Mouse (Mus musculus) lung, postnatal 0 days (tissue): ENCODE measurements around the gene U2surp. TPM values are rescaled to one million over a fixed set of nuclear protein-coding genes. Genes with fewer than 3 reads are reported as not detected.
A peak's percentile ranks its signal among the peaks of the same experiment; 100 is the strongest.

Experiments used
- ATAC-seq: fragments of 200-750 bp; cut with Nextera tagmentation; 2 replicates; pipeline ENCODE4 v1.8.0; 2017; ENCODE audit warnings: moderate library complexity
- DNase-seq: peaks from one replicate; pipeline ENCODE4 v3.0.0-alpha.2; 2016; ENCODE audit warnings: low spot score
- H3K27ac ChIP-seq: fragments of 300-500 bp; sonication (generic); 2 replicates; pipeline ENCODE4 v1.5.1; 2014; ENCODE audit warnings: antibody characterized with exemption, mild to moderate bottlenecking, low read length, mixed read lengths
- H3K27me3 ChIP-seq: fragments of 300-500 bp; sonication (generic); replicated peaks from 2 replicates; pipeline ENCODE4 v1.6.1; 2014; ENCODE audit warnings: low read length, mixed read lengths; ENCODE audit not compliant: insufficient read depth
- H3K36me3 ChIP-seq: fragments of 300-500 bp; sonication (generic); 2 replicates; pipeline ENCODE4 v1.6.1; 2014; ENCODE audit warnings: low read length, mixed read lengths; ENCODE audit not compliant: insufficient read depth
- H3K4me1 ChIP-seq: fragments of 300-500 bp; sonication (generic); 2 replicates; pipeline ENCODE4 v1.6.1; 2014; ENCODE audit warnings: antibody characterized with exemption, low read depth, low read length, mixed read lengths; ENCODE audit not compliant: insufficient read depth
- H3K4me2 ChIP-seq: fragments of 300-500 bp; sonication (generic); replicated peaks from 2 replicates; pipeline ENCODE4 v1.6.1; 2014; ENCODE audit warnings: low read depth, mild to moderate bottlenecking, low read length, moderate library complexity, mixed read lengths
- H3K4me3 ChIP-seq: fragments of 300-500 bp; sonication (generic); 2 replicates; pipeline ENCODE4 v1.5.1; 2014; ENCODE audit warnings: low read depth, low read length
- H3K9ac ChIP-seq: fragments of 300-500 bp; sonication (generic); replicated peaks from 2 replicates; pipeline ENCODE4 v1.6.1; 2014; ENCODE audit warnings: low read depth, mild to moderate bottlenecking
- H3K9me3 ChIP-seq: fragments of 300-500 bp; sonication (generic); 2 replicates; pipeline ENCODE4 v1.6.1; 2016; ENCODE audit warnings: low read length, mixed read lengths
- CTCF ChIP-seq: IDR thresholded peaks from 2 replicates; pipeline ENCODE4 v1.5.1; 2016; ENCODE audit warnings: antibody characterized with exemption, mild to moderate bottlenecking
- EP300 ChIP-seq: IDR thresholded peaks from 2 replicates; pipeline ENCODE4 v1.6.1; 2016; ENCODE audit warnings: antibody characterized with exemption, mild to moderate bottlenecking, control low read depth
- WGBS: fragments of 180-500 bp; shearing (Covaris S2); extraction: QIAGEN DNeasy Blood & Tissue Kit; methylation state at CpG from one replicate; pipeline ENCODE4 v1.1.7; 2014; 5-methylcytosine and 5-hydroxymethylcytosine counted together
- polyA plus RNA-seq: library from polyadenylated mRNA; unstranded; fragments of >200 nt; fragmentation: Nextera tagmentation; extraction: Ambion mirVana; gene quantifications from 2 replicates; pipeline ENCODE4 v1.2.1, GENCODE M21; 2015

The U2surp gene
- 73.2 and 84.4 TPM in 2 replicates for polyA plus RNA-seq

GRCm38 (mm10) chr9:95511472-95512330, at the start of gene U2surp:
Gene U2surp (minus strand): TSS chr9:95511996.
- Histone ChIP-seq H3K9ac (peak within 1 kb of the TSS; percentile 93), H3K4me1 (peaks cover 7% of the 10 kb centered on the region; the same call in 1 of the 2 replicates), H3K4me2 (peak within 1 kb of the TSS; percentile 85), H3K36me3 (no peaks in the 10 kb centered on the region), H3K4me3 (peak within 1 kb of the TSS; percentile 99), H3K27ac (peak within 1 kb of the TSS; percentile 92), H3K9me3 (no peaks in the 10 kb centered on the region), H3K27me3 (no peaks in the 10 kb centered on the region)
- WGBS, result under 1% methylated on average over 74 of the region's 74 CpGs
- TF ChIP-seq CTCF (no peak), EP300 (no peak)
- ATAC-seq, result peak; percentile 97
- peak; percentile 98 for DNase-seq

- no peak for TF ChIP-seq EP300
- TF ChIP-seq CTCF, result no peak
- no peak for DNase-seq
- Histone ChIP-seq H3K9ac (no peak overlapping the region), H3K27ac (no peak overlapping the region), H3K4me1 (no peaks in the 10 kb centered on the region; the same call in 1 of the 2 replicates), H3K36me3 (no peaks in the 10 kb centered on the region), H3K4me3 (peak overlapping the region; percentile 57), H3K27me3 (peaks cover 37% of the 10 kb centered on the region), H3K4me2 (peak overlapping the region; percentile 98), H3K9me3 (no peaks in the 10 kb centered on the region)
- 11% methylated on average over 71 of the region's 78 CpGs for WGBS
- ATAC-seq, result peak; percentile 17; the same call in 1 of the 2 replicates
These were observed 48.3 kb upstream of the U2surp start for GRCm38 (mm10) chr9:95559936-95560735.

- WGBS, result 2% methylated on average over 21 of the region's 118 CpGs
- Histone ChIP-seq H3K36me3 (no peaks in the 10 kb centered on the region), H3K9ac (no peak within 1 kb of the TSS), H3K4me2 (peak within 1 kb of the TSS; percentile 98), H3K9me3 (no peaks in the 10 kb centered on the region), H3K4me3 (peak within 1 kb of the TSS; percentile 57), H3K27ac (no peak within 1 kb of the TSS), H3K27me3 (peaks cover 37% of the 10 kb centered on the region), H3K4me1 (no peaks in the 10 kb centered on the region; the same call in 1 of the 2 replicates)
- DNase-seq, result no peak
- peak; percentile 35 for ATAC-seq
- TF ChIP-seq CTCF, result no peak
- TF ChIP-seq EP300, result no peak
These were observed 47.5 kb upstream of the U2surp start, which contains the start of gene Paqr9 for GRCm38 (mm10) chr9:95559059-95559935. Gene Paqr9 (plus strand): TSS chr9:95559657.

GRCm38 (mm10) chr9:95558726-95559058, 46.9 kb upstream of the U2surp start:
- ATAC-seq (no peak), DNase-seq (no peak)
- Histone ChIP-seq H3K4me3 (peak overlapping the region; percentile 57; the same call in 1 of the 2 replicates), H3K27ac (no peak overlapping the region), H3K9me3 (no peaks in the 10 kb centered on the region), H3K4me1 (no peaks in the 10 kb centered on the region; the same call in 1 of the 2 replicates), H3K36me3 (no peaks in the 10 kb centered on the region), H3K4me2 (peak overlapping the region; percentile 98; the same call in 1 of the 2 replicates), H3K27me3 (peaks cover 37% of the 10 kb centered on the region), H3K9ac (no peak overlapping the region)
- TF ChIP-seq CTCF (no peak), EP300 (no peak)
- 10% methylated on average over 11 of the region's 11 CpGs for WGBS

GRCm38 (mm10) chr9:95557722-95558121, 45.9 kb upstream of the U2surp start:
- H3K36me3 ChIP-seq, result no peaks in the 10 kb centered on the region
- TF ChIP-seq EP300 (no peak), CTCF (no peak)
- no peak overlapping the region for H3K4me3 ChIP-seq
- H3K4me2 ChIP-seq, result no peak overlapping the region
- H3K27ac ChIP-seq, result no peak overlapping the region
- 43% methylated on average over 6 of the region's 6 CpGs for WGBS
- H3K9me3 ChIP-seq, result no peaks in the 10 kb centered on the region
- no peaks in the 10 kb centered on the region; the same call in 1 of the 2 replicates for H3K4me1 ChIP-seq
- ATAC-seq, result no peak
- DNase-seq, result no peak
- peaks cover 37% of the 10 kb centered on the region for H3K27me3 ChIP-seq
- H3K9ac ChIP-seq, result no peak overlapping the region
